Comparison of ENCODE assay signal across 36 mouse cellular contexts in genomic region chr6:85853481-85853880, GRCm38 (mm10). TPM values are rescaled to one million over a fixed set of nuclear protein-coding genes. Genes with fewer than 3 reads are reported as not detected.
DNase-seq lines count a peak whose midpoint lies in the region; ATAC-seq and TF ChIP-seq lines count a peak whose summit lies in the region.
"Had no signal": no experiment of that assay in that cellular context is flagged by ENCODE, and none has a peak within 500 bp of the region (broad histone marks: within the 10 kb centered on the region; RNA-seq: fewer than 3 reads in every experiment).

No protein-coding gene starts in this region.

- peak; percentile 49 for DNase-seq in adrenal gland, postnatal 14 days
- no peak for DNase-seq in adrenal gland, adult 8-10 months
- DNase-seq in kidney, adult 2 months: peak; percentile 92
- peak; percentile 9 for DNase-seq in ZHBTc4 (ENCODE audit: low read depth, low spot score)
- peak; percentile 27 for DNase-seq in kidney, postnatal 14 days
- DNase-seq in heart, adult 8-10 months (ENCODE audit: low spot score): no peak
- DNase-seq: cerebellum, adult 11-12 months; cerebellum, adult 9-11 months; embryo, embryonic 11 days; gastrocnemius, postnatal 36 days; heart, adult 18-20 months; heart, postnatal 10 days; layer of hippocampus, postnatal 36 days; left cerebral cortex, postnatal 4 days; right cerebral cortex, adult 18-20 months; spleen, adult 18-20 months; thymus, postnatal 14 days had no signal

- TF ChIP-seq CTCF in kidney, adult 2 months (conservative IDR thresholded peaks at IDR 0.05; ENCODE audit: insufficient read depth, insufficient read length, low read depth, low read length): no peak

- H3K4me3 ChIP-seq in kidney, adult 2 months (ENCODE audit: insufficient read depth, low read depth, low read length): no peak overlapping the region
- H3K4me3 ChIP-seq in kidney, embryonic 16.5 days (ENCODE audit: low read length): no peak overlapping the region
- H3K4me3 ChIP-seq in heart, embryonic 11.5 days (ENCODE audit: low read depth, low read length): no peak overlapping the region
- H3K4me3 ChIP-seq: embryonic facial prominence, embryonic 12.5 days; heart, embryonic 13.5 days; hindbrain, embryonic 10.5 days; hindbrain, embryonic 15.5 days; liver, embryonic 15.5 days; lung, embryonic 15.5 days; midbrain, embryonic 10.5 days; midbrain, embryonic 15.5 days had no signal

- no peak overlapping the region for H3K9ac ChIP-seq in kidney, embryonic 16.5 days (replicated peaks; ENCODE audit: low read length)
- no peak overlapping the region for H3K9ac ChIP-seq in heart, embryonic 11.5 days (ENCODE audit: low read depth, low read length)
- H3K9ac ChIP-seq: embryonic facial prominence, embryonic 12.5 days; heart, embryonic 13.5 days; hindbrain, embryonic 15.5 days; liver, embryonic 15.5 days; lung, embryonic 15.5 days; midbrain, embryonic 15.5 days had no signal

- H3K36me3 ChIP-seq in kidney, adult 2 months (ENCODE audit: control insufficient read depth, insufficient read depth, low read length): no peaks in the 10 kb centered on the region
- H3K36me3 ChIP-seq in kidney, embryonic 16.5 days (ENCODE audit: insufficient read depth, low read length): no peaks in the 10 kb centered on the region
- H3K36me3 ChIP-seq in heart, embryonic 11.5 days (ENCODE audit: control insufficient read depth, insufficient read depth, low read length): no peaks in the 10 kb centered on the region
- H3K36me3 ChIP-seq: embryonic facial prominence, embryonic 12.5 days; G1E; heart, embryonic 13.5 days; hindbrain, embryonic 10.5 days; hindbrain, embryonic 15.5 days; liver, embryonic 15.5 days; lung, embryonic 15.5 days; midbrain, embryonic 10.5 days; midbrain, embryonic 15.5 days had no signal

- TF ChIP-seq POLR2A in kidney, adult 2 months (IDR thresholded peaks at IDR 0.05; ENCODE audit: low read depth, low read length): no peak

- no peak overlapping the region for H3K4me2 ChIP-seq in kidney, embryonic 16.5 days (replicated peaks; ENCODE audit: low read depth, low read length)
- no peak overlapping the region for H3K4me2 ChIP-seq in heart, embryonic 11.5 days
- H3K4me2 ChIP-seq: embryonic facial prominence, embryonic 12.5 days; heart, embryonic 13.5 days; hindbrain, embryonic 15.5 days; liver, embryonic 15.5 days; lung, embryonic 15.5 days; midbrain, embryonic 15.5 days had no signal

- ATAC-seq in kidney, embryonic 16.5 days (ENCODE audit: low FRiP score, low TSS enrichment): no peak
- no peak for ATAC-seq in heart, embryonic 11.5 days (replicated peaks; ENCODE audit: insufficient number of reproducible peaks, low FRiP score, low TSS enrichment)
- ATAC-seq: forebrain, embryonic 14.5 days; inflammation-experienced regulatory T-cells, adult 6 months; midbrain, embryonic 15.5 days had no signal

- no peaks in the 10 kb centered on the region for H3K27me3 ChIP-seq in kidney, adult 2 months (replicated peaks; ENCODE audit: control insufficient read depth, insufficient read depth, low read length)
- H3K27me3 ChIP-seq in kidney, embryonic 16.5 days (ENCODE audit: insufficient read depth, low read length): no peaks in the 10 kb centered on the region
- H3K27me3 ChIP-seq in heart, embryonic 11.5 days (ENCODE audit: control insufficient read depth, insufficient read depth, low read length): no peaks in the 10 kb centered on the region
- H3K27me3 ChIP-seq: embryonic facial prominence, embryonic 12.5 days; hindbrain, embryonic 15.5 days; liver, embryonic 15.5 days; lung, embryonic 15.5 days; midbrain, embryonic 15.5 days had no signal

- H3K9me3 ChIP-seq in kidney, embryonic 16.5 days (ENCODE audit: low read length): no peaks in the 10 kb centered on the region
- H3K9me3 ChIP-seq in heart, embryonic 11.5 days (replicated peaks; ENCODE audit: control insufficient read depth, low read length): no peaks in the 10 kb centered on the region
- H3K9me3 ChIP-seq: embryonic facial prominence, embryonic 12.5 days; G1E; heart, embryonic 13.5 days; hindbrain, embryonic 10.5 days; hindbrain, embryonic 15.5 days; liver, embryonic 15.5 days; lung, embryonic 15.5 days; midbrain, embryonic 10.5 days; midbrain, embryonic 15.5 days had no signal

- no peak overlapping the region for H3K27ac ChIP-seq in kidney, adult 2 months (ENCODE audit: insufficient read depth, low read depth, low read length)
- no peak overlapping the region for H3K27ac ChIP-seq in kidney, embryonic 16.5 days (ENCODE audit: low read length)
- no peak overlapping the region for H3K27ac ChIP-seq in heart, embryonic 11.5 days (ENCODE audit: low read depth, low read length)
- H3K27ac ChIP-seq: embryonic facial prominence, embryonic 12.5 days; heart, embryonic 13.5 days; hindbrain, embryonic 10.5 days; hindbrain, embryonic 15.5 days; liver, embryonic 15.5 days; lung, embryonic 15.5 days; midbrain, embryonic 10.5 days; midbrain, embryonic 15.5 days had no signal

- 29% methylated on average over 3 of the region's 3 CpGs for WGBS in kidney, adult 2 months
- 74% methylated on average over 3 of the region's 3 CpGs for WGBS in kidney, embryonic 16.5 days
- WGBS in heart, embryonic 11.5 days (ENCODE audit: insufficient replicate concordance): 75% methylated on average over 3 of the region's 3 CpGs

- H3K4me1 ChIP-seq in kidney, adult 2 months (ENCODE audit: control insufficient read depth, insufficient read depth, low read length): peaks cover 9% of the 10 kb centered on the region; the same call in 1 of the 2 replicates
- no peaks in the 10 kb centered on the region for H3K4me1 ChIP-seq in kidney, embryonic 16.5 days (ENCODE audit: insufficient read depth, low read length)
- H3K4me1 ChIP-seq in heart, embryonic 11.5 days (ENCODE audit: control insufficient read depth, insufficient read depth, low read length): no peaks in the 10 kb centered on the region
- H3K4me1 ChIP-seq: embryonic facial prominence, embryonic 12.5 days; heart, embryonic 13.5 days; hindbrain, embryonic 15.5 days; lung, embryonic 15.5 days; midbrain, embryonic 15.5 days had no signal

RNA-seq across cellular contexts. Expression of gene Nat8f2, which starts 15.5 kb away (rescaled TPM):
- 0.64 and 3.5 TPM in 2 replicates for total RNA-seq in adrenal gland, postnatal 14 days (2021)
- total RNA-seq in adrenal gland, adult 8-10 months (2022): 1 to 10 TPM; 3.6 to 8.9 (median 5.8) TPM
- polyA plus RNA-seq in kidney, adult 2 months (2012; rRNA removed): 4.8 and 5.7 TPM in 2 replicates
- polyA plus RNA-seq in kidney, embryonic 16.5 days (2015; fragmentation: Nextera tagmentation; extraction: Ambion mirVana): 2.7 and 3.8 TPM in 2 replicates
- not detected in 2 replicates for polyA plus RNA-seq in heart, embryonic 11.5 days (2014; fragmentation: Nextera tagmentation; extraction: Ambion mirVana)
- under 1 TPM in 2 of 4 experiments, not detected in 2; 0.06 to 0.09 TPM for total RNA-seq in heart, adult 8-10 months (2022)
- total RNA-seq: gastrocnemius, postnatal 36 days; heart, postnatal 10 days; megakaryocyte progenitor cell, adult 5-6 weeks; neutrophil, adult 5-6 weeks had no signal
- polyA plus RNA-seq: embryonic facial prominence, embryonic 12.5 days; forebrain, embryonic 14.5 days; G1E; heart, embryonic 13.5 days; hindbrain, embryonic 10.5 days; hindbrain, embryonic 15.5 days; limb, embryonic 14.5 days; liver, embryonic 15.5 days; midbrain, embryonic 10.5 days; midbrain, embryonic 15.5 days; neural tube, embryonic 11.5 days had no signal

RNA-seq across cellular contexts. Expression of gene Nat8, which starts 21.6 kb away (rescaled TPM):
- 1.6 TPM in 2 replicates for total RNA-seq in adrenal gland, postnatal 14 days (2021)
- 10 to 100 TPM in 3 of 4 experiments, 1 to 10 TPM in 1; 9.3 to 39.6 (median 18.5) TPM for total RNA-seq in adrenal gland, adult 8-10 months (2022)
- 235 and 248 TPM in 2 replicates for polyA plus RNA-seq in kidney, adult 2 months (2012; rRNA removed)
- polyA plus RNA-seq in kidney, embryonic 16.5 days (2015; fragmentation: Nextera tagmentation; extraction: Ambion mirVana): 2.6 and 4.3 TPM in 2 replicates
- not detected in 2 replicates for polyA plus RNA-seq in heart, embryonic 11.5 days (2014; fragmentation: Nextera tagmentation; extraction: Ambion mirVana)
- not detected for total RNA-seq in heart, adult 8-10 months (2022)
- total RNA-seq: G1E; gastrocnemius, adult 18-20 months; gastrocnemius, postnatal 36 days; heart, adult 18-20 months; heart, postnatal 10 days; megakaryocyte progenitor cell, adult 5-6 weeks; neutrophil, adult 5-6 weeks had no signal
- polyA plus RNA-seq: embryonic facial prominence, embryonic 12.5 days; forebrain, embryonic 14.5 days; G1E; heart, embryonic 13.5 days; hindbrain, embryonic 10.5 days; hindbrain, embryonic 15.5 days; inflammation-experienced regulatory T-cells, adult 6 months; lung, embryonic 15.5 days; midbrain, embryonic 10.5 days; midbrain, embryonic 15.5 days; neural tube, embryonic 11.5 days had no signal

RNA-seq across cellular contexts. Expression of gene Nat8f5, which starts 32.7 kb away (rescaled TPM):
- total RNA-seq in adrenal gland, postnatal 14 days (2021): 1.4 and 1.9 TPM in 2 replicates
- 10 to 100 TPM; 12.6 to 50.0 (median 21.5) TPM for total RNA-seq in adrenal gland, adult 8-10 months (2022)
- 29.0 and 32.2 TPM in 2 replicates for polyA plus RNA-seq in kidney, adult 2 months (2012; rRNA removed)
- 0.32 TPM in 1 of 2 replicates, not detected in the other for polyA plus RNA-seq in kidney, embryonic 16.5 days (2015; fragmentation: Nextera tagmentation; extraction: Ambion mirVana)
- polyA plus RNA-seq in heart, embryonic 11.5 days (2014; fragmentation: Nextera tagmentation; extraction: Ambion mirVana): not detected in 2 replicates
- not detected for total RNA-seq in heart, adult 8-10 months (2022)
- total RNA-seq: G1E; gastrocnemius, adult 18-20 months; gastrocnemius, postnatal 36 days; heart, adult 18-20 months; heart, postnatal 10 days; megakaryocyte progenitor cell, adult 5-6 weeks; neutrophil, adult 5-6 weeks had no signal
- polyA plus RNA-seq: embryonic facial prominence, embryonic 12.5 days; forebrain, embryonic 14.5 days; G1E; heart, embryonic 13.5 days; hindbrain, embryonic 10.5 days; inflammation-experienced regulatory T-cells, adult 6 months; limb, embryonic 14.5 days; liver, embryonic 15.5 days; lung, embryonic 15.5 days; midbrain, embryonic 10.5 days; neural tube, embryonic 11.5 days; stomach, embryonic 16.5 days had no signal

RNA-seq across cellular contexts. Expression of gene Nat8f6, which starts 32.7 kb away (rescaled TPM):
- 0.41 and 0.45 TPM in 2 replicates for total RNA-seq in adrenal gland, postnatal 14 days (2021)
- 10 to 100 TPM in 2 of 4 experiments, 1 to 10 TPM in 2; 3.3 to 24.0 (median 9.7) TPM for total RNA-seq in adrenal gland, adult 8-10 months (2022)
- polyA plus RNA-seq in kidney, adult 2 months (2012; rRNA removed): 214 and 260 TPM in 2 replicates
- 0.20 TPM in 1 of 2 replicates, not detected in the other for polyA plus RNA-seq in kidney, embryonic 16.5 days (2015; fragmentation: Nextera tagmentation; extraction: Ambion mirVana)
- not detected in 2 replicates for polyA plus RNA-seq in heart, embryonic 11.5 days (2014; fragmentation: Nextera tagmentation; extraction: Ambion mirVana)
- under 1 TPM in 1 of 4 experiments, not detected in 3; 0.63 TPM for total RNA-seq in heart, adult 8-10 months (2022)
- total RNA-seq: G1E; gastrocnemius, adult 18-20 months; gastrocnemius, postnatal 36 days; heart, adult 18-20 months; megakaryocyte progenitor cell, adult 5-6 weeks; neutrophil, adult 5-6 weeks had no signal
- polyA plus RNA-seq: embryonic facial prominence, embryonic 12.5 days; forebrain, embryonic 14.5 days; G1E; hindbrain, embryonic 10.5 days; hindbrain, embryonic 15.5 days; inflammation-experienced regulatory T-cells, adult 6 months; liver, embryonic 15.5 days; lung, embryonic 15.5 days; midbrain, embryonic 10.5 days; midbrain, embryonic 15.5 days; neural tube, embryonic 11.5 days; stomach, embryonic 16.5 days had no signal

RNA-seq across cellular contexts. Expression of gene Nat8f4, which starts 51.2 kb away (rescaled TPM):
- total RNA-seq in adrenal gland, postnatal 14 days (2021): 6.1 and 7.9 TPM in 2 replicates
- total RNA-seq in adrenal gland, adult 8-10 months (2022): 10 to 100 TPM; 19.3 to 26.1 (median 22.0) TPM
- 5.2 and 5.7 TPM in 2 replicates for polyA plus RNA-seq in kidney, adult 2 months (2012; rRNA removed)
- 8.2 and 8.6 TPM in 2 replicates for polyA plus RNA-seq in kidney, embryonic 16.5 days (2015; fragmentation: Nextera tagmentation; extraction: Ambion mirVana)
- 1.6 and 2.3 TPM in 2 replicates for polyA plus RNA-seq in heart, embryonic 11.5 days (2014; fragmentation: Nextera tagmentation; extraction: Ambion mirVana)
- 1 to 10 TPM in 2 of 4 experiments, under 1 TPM in 2; 0.80 to 1.6 (median 1.1) TPM for total RNA-seq in heart, adult 8-10 months (2022)

Comparison
In these comparisons a context has a peak if more than half of its experiments do, and no peak if none do; other contexts are left out.
1. DNase-seq: peak in adrenal gland, postnatal 14 days (single experiment), kidney, adult 2 months (single experiment), ZHBTc4 (single experiment) and kidney, postnatal 14 days (single experiment); none in adrenal gland, adult 8-10 months (single experiment) and heart, adult 8-10 months (single experiment).